Mouse (Mus musculus): ENCODE results near the gene E130208F15Rik.

Gene E130208F15Rik

GRCm38 (mm10) chr7:30306083-30306779, 15.3 kb upstream of the E130208F15Rik start:
- DNase-seq (ENCODE audit: low spot score), result no peak

- DNase-seq (ENCODE audit: low spot score), result peak; percentile 89
Measured at GRCm38 (mm10) chr7:30308076-30309005, 13.2 kb upstream of the E130208F15Rik start, which contains the start of gene Alkbh6. TSS of gene Alkbh6 (plus strand) at chr7:30308717.

- no peak for DNase-seq (ENCODE audit: low spot score)
Measured at GRCm38 (mm10) chr7:30309395-30310129, 12.0 kb upstream of the E130208F15Rik start.

- no peak for DNase-seq (ENCODE audit: low spot score)
Measured at GRCm38 (mm10) chr7:30310136-30310535, 11.4 kb upstream of the E130208F15Rik start.

- DNase-seq (ENCODE audit: low spot score), result no peak
Measured at GRCm38 (mm10) chr7:30313666-30314320, 7.7 kb upstream of the E130208F15Rik start.

GRCm38 (mm10) chr7:30314721-30315155, 6.8 kb upstream of the E130208F15Rik start, which contains the start of gene Syne4:
TSS of gene Syne4 (plus strand) at chr7:30314807.
- DNase-seq (ENCODE audit: low spot score), result no peak

GRCm38 (mm10) chr7:30315559-30316529, 5.7 kb upstream of the E130208F15Rik start:
- DNase-seq (ENCODE audit: low spot score), result no peak

GRCm38 (mm10) chr7:30318142-30318541, 3.4 kb upstream of the E130208F15Rik start:
- no peak for DNase-seq (ENCODE audit: low spot score)

- no peak for DNase-seq (ENCODE audit: low spot score)
Measured at GRCm38 (mm10) chr7:30320946-30321345, 594 bp upstream of the E130208F15Rik start.

- peak; percentile 98 for DNase-seq (ENCODE audit: low spot score)
Measured at GRCm38 (mm10) chr7:30322285-30322667, 736 bp downstream of the E130208F15Rik start.

GRCm38 (mm10) chr7:30322865-30323264, 1.3 kb downstream of the E130208F15Rik start:
- no peak for DNase-seq (ENCODE audit: low spot score)

GRCm38 (mm10) chr7:30323795-30324194, 2.3 kb downstream of the E130208F15Rik start, which contains the start of gene Sdhaf1:
TSS of gene Sdhaf1 (minus strand) at chr7:30323895.
- no peak for DNase-seq (ENCODE audit: low spot score)

- DNase-seq (ENCODE audit: low spot score), result no peak
Measured at GRCm38 (mm10) chr7:30324300-30324944, 2.9 kb downstream of the E130208F15Rik start.

GRCm38 (mm10) chr7:30325364-30325763, 3.8 kb downstream of the E130208F15Rik start:
- peak; percentile 72 for DNase-seq (ENCODE audit: low spot score)

GRCm38 (mm10) chr7:30326427-30326826, 4.9 kb downstream of the E130208F15Rik start:
- no peak for DNase-seq (ENCODE audit: low spot score)

- DNase-seq (ENCODE audit: low spot score), result no peak
Measured at GRCm38 (mm10) chr7:30327140-30327539, 5.6 kb downstream of the E130208F15Rik start.

GRCm38 (mm10) chr7:30328379-30328778, 6.8 kb downstream of the E130208F15Rik start:
- DNase-seq (ENCODE audit: low spot score), result no peak

GRCm38 (mm10) chr7:30331887-30332286, 10.3 kb downstream of the E130208F15Rik start:
- DNase-seq (ENCODE audit: low spot score), result peak; percentile 77

- DNase-seq (ENCODE audit: low spot score), result no peak
Measured at GRCm38 (mm10) chr7:30332622-30333259, 11.2 kb downstream of the E130208F15Rik start.

All from testis, postnatal 10 days (tissue).